Mouse (Mus musculus): ENCODE measurements around the gene Mybpc2. TPM values are rescaled to one million over a fixed set of nuclear protein-coding genes. Genes with fewer than 3 reads are reported as not detected.

Mybpc2 gene
- polyA plus RNA-seq, 1 experiment from 2014 or later, result 0.35 TPM

DNA sequence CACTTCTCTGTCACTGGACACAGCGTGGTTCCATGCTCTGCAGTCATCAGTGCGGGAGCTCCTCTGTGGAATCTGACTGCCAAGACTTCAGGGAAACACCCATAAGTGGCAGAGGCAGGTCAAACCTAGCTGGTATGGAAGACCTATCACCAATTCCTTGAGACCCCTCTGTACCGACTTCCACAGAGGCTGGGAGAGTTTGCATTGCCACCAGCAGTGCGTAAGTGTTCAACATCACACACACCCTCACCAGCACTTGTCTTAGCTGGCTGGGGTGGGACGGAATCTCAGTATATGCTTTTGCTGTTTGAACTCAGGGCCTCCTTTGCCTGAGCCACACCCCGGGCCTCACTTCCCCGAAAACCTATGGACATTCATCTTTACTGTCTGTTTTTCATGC, 36.5 kb downstream of the Mybpc2 start:
- no peak overlapping the region for H3K27ac ChIP-seq (ENCODE audit: low read depth)
- H3K36me3 ChIP-seq (replicated peaks; ENCODE audit: insufficient read depth, low read length), result peaks cover 23% of the 10 kb centered on the region
- no peak for TF ChIP-seq EP300 (IDR thresholded peaks at IDR 0.05; ENCODE audit: low read depth)
- no peak for TF ChIP-seq CTCF (IDR thresholded peaks at IDR 0.05; ENCODE audit: low read depth)
- H3K4me1 ChIP-seq (ENCODE audit: insufficient read depth), result no peaks in the 10 kb centered on the region
- no peaks in the 10 kb centered on the region for H3K27me3 ChIP-seq (ENCODE audit: insufficient read depth, low read length)
- no peaks in the 10 kb centered on the region for H3K9me3 ChIP-seq (ENCODE audit: low read length)
- H3K9ac ChIP-seq (replicated peaks), result no peak overlapping the region
- 86% methylated on average over 7 of the region's 7 CpGs for WGBS (ENCODE audit: insufficient replicate concordance)
- no peak overlapping the region for H3K4me2 ChIP-seq (ENCODE audit: low read depth, low read length)
- ATAC-seq (no peak), DNase-seq (peak; percentile 9)
- no peak overlapping the region for H3K4me3 ChIP-seq (ENCODE audit: low read depth, low read length)

DNA sequence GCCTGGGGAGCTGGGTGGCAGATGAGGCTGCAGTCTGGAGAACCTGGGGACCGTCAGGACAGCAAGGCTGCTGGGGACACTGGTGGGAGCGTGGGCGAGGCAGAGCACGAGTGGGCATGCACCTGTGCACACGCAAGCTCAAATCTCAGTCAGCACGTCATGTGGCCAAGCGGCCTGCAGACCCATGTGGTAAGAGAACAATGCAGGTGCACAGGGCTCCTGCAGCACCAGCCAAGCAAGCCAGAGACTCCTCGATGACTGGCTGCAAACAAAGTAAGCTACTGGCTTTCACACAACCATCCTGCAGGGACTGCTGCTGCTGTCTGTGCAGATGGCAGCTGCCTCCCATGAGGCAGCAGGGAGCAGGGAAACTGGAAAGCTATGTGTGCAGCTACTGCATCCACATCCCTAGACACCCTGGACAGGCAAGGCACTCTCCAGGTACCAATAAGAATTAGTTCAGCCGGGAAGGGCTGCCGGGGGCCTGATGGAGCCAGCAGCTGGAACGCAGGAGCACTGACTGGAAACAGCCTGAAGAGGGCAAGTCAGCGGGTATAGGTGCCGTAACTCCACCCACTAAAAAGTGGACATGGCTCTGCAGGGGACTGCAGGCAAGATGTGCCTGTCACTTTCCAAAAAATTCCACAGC, 37.4 kb downstream of the Mybpc2 start:
- DNase-seq, result peak; percentile 12

DNA sequence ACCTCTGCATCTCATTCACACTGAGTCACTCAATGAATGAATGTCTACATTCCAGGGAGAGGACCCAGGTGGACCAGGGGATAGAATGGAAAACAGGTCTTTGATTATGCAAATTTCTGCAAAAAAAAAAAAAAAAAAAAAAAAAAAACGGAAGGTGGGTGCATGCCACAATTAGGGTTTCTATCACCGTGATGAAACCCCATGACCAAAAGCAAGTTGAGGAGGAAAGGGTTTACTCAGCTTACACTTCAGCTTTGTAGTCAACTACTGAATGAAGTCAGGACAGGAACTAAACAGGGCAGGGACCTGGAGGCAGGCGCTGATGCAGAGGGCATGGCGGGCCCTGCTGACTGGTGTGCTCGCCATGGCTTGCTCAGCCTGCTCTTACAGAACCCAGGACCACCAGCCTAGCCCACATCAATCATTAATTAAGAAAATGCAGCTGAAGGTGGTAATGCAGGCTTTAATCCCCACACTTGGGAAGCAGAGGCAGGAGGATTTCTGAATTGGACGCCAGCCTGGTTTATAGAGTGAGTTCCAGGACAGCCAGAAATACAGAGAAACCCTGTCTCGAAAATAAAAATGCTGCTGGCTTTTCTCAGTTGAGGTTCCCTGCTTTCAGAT, 38.8 kb downstream of the Mybpc2 start:
- peaks cover 5% of the 10 kb centered on the region; the same call in 1 of the 2 replicates for H3K36me3 ChIP-seq (replicated peaks; ENCODE audit: insufficient read depth, low read length)
- DNase-seq (peak; percentile 11), ATAC-seq (no peak)
- H3K4me3 ChIP-seq (ENCODE audit: low read depth, low read length), result no peak overlapping the region
- H3K27me3 ChIP-seq (ENCODE audit: insufficient read depth, low read length), result peaks cover 3% of the 10 kb centered on the region; the same call in 1 of the 2 replicates
- H3K9ac ChIP-seq (replicated peaks), result no peak overlapping the region
- peaks cover 6% of the 10 kb centered on the region for H3K4me1 ChIP-seq (ENCODE audit: insufficient read depth)
- WGBS (ENCODE audit: insufficient replicate concordance), result 71% methylated on average over 7 of the region's 7 CpGs
- H3K9me3 ChIP-seq (ENCODE audit: low read length), result no peaks in the 10 kb centered on the region
- no peak overlapping the region for H3K27ac ChIP-seq (ENCODE audit: low read depth)
- no peak for TF ChIP-seq EP300 (IDR thresholded peaks at IDR 0.05; ENCODE audit: low read depth)
- TF ChIP-seq CTCF (IDR thresholded peaks at IDR 0.05; ENCODE audit: low read depth), result no peak
- H3K4me2 ChIP-seq (ENCODE audit: low read depth, low read length), result no peak overlapping the region

More for the DNA sequence above, 37.4 kb downstream of the Mybpc2 start:
- TF ChIP-seq CTCF (IDR thresholded peaks at IDR 0.05; ENCODE audit: low read depth) (no peak), EP300 (IDR thresholded peaks at IDR 0.05; ENCODE audit: low read depth) (no peak)
- WGBS (ENCODE audit: insufficient replicate concordance), result 72% methylated on average over 13 of the region's 13 CpGs
- ATAC-seq, result no peak
- Histone ChIP-seq H3K4me1 (ENCODE audit: insufficient read depth) (peaks cover 6% of the 10 kb centered on the region), H3K36me3 (replicated peaks; ENCODE audit: insufficient read depth, low read length) (peaks cover 18% of the 10 kb centered on the region), H3K27ac (ENCODE audit: low read depth) (no peak overlapping the region), H3K27me3 (ENCODE audit: insufficient read depth, low read length) (no peaks in the 10 kb centered on the region), H3K9me3 (ENCODE audit: low read length) (no peaks in the 10 kb centered on the region), H3K4me2 (ENCODE audit: low read depth, low read length) (no peak overlapping the region), H3K9ac (replicated peaks) (no peak overlapping the region), H3K4me3 (ENCODE audit: low read depth, low read length) (no peak overlapping the region)

DNA sequence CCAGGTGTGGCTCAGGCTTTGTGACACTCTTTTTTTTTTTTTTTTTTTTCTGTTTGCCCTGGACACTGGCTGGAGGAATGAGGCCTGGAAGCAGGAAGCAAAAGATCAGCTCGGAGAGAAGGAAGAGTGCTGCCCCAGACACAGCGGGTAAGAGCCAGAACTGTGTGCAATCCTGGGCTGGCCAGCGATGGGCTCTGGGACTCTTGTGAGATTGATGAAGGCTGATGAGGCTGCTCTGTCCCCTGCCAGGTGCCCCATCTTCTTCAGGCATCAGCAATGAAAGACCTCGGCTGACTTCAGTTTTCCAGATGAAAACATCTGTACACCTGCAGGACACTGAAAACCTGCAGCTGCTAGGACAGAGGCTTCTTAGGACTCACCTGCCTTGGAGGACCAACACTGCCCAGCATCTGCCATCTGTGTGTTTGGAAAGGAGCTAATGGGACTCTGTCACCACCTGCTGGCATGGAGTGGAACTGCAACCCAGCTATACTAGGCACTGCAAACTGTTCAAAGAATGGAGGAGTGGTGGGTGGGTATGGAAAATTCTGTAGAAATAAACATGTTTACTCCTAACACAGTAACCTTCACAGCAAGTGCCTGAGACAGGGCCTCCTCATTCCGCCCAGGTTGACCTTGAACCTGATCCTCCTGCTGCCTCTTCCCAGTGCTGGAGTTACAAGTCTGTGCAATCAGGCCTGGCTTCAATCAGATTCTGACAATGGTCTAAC, 39.5 kb downstream of the Mybpc2 start:
- WGBS (ENCODE audit: insufficient replicate concordance), result 37% methylated on average over 5 of the region's 5 CpGs
- peaks cover 7% of the 10 kb centered on the region; the same call in 1 of the 2 replicates for H3K27me3 ChIP-seq (ENCODE audit: insufficient read depth, low read length)
- H3K36me3 ChIP-seq (replicated peaks; ENCODE audit: insufficient read depth, low read length), result 0 out of 2 replicates have a peak, but pooled peaks cover 2% of the 10 kb centered on the region
- no peaks in the 10 kb centered on the region for H3K9me3 ChIP-seq (ENCODE audit: low read length)
- TF ChIP-seq CTCF (IDR thresholded peaks at IDR 0.05; ENCODE audit: low read depth), result peak; percentile 99
- TF ChIP-seq EP300 (IDR thresholded peaks at IDR 0.05; ENCODE audit: low read depth), result no peak
- peak; percentile 46 for ATAC-seq
- DNase-seq, result peak; percentile 86
- H3K4me3 ChIP-seq (ENCODE audit: low read depth, low read length), result no peak overlapping the region
- H3K27ac ChIP-seq (ENCODE audit: low read depth), result no peak overlapping the region
- H3K9ac ChIP-seq (replicated peaks), result no peak overlapping the region
- H3K4me1 ChIP-seq (ENCODE audit: insufficient read depth), result peaks cover 6% of the 10 kb centered on the region
- no peak overlapping the region for H3K4me2 ChIP-seq (ENCODE audit: low read depth, low read length)

DNA sequence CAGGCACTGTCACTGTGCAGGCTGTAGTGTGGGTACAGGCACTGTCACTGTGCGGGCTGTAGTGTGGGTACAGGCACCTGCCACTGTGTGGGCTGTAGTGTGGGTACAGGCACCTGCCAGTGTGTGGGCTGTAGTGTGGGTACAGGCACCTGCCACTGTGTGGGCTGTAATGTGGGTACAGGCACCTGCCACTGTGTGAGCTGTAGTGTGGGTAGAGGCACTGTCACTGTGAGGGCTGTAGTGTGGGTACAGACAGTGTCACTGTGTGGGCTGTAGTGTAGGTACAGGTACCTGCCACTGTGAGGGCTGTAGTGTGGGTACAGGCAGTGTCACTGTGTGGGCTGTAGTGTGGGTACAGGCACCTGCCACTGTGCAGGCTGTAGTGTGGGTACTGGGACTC, 40.3 kb downstream of the Mybpc2 start:
- Histone ChIP-seq H3K4me2 (ENCODE audit: low read depth, low read length) (no peak overlapping the region), H3K9me3 (ENCODE audit: low read length) (no peaks in the 10 kb centered on the region), H3K4me3 (ENCODE audit: low read depth, low read length) (no peak overlapping the region), H3K4me1 (ENCODE audit: insufficient read depth) (peaks cover 6% of the 10 kb centered on the region), H3K9ac (replicated peaks) (no peak overlapping the region), H3K27me3 (ENCODE audit: insufficient read depth, low read length) (peaks cover 7% of the 10 kb centered on the region; the same call in 1 of the 2 replicates), H3K27ac (ENCODE audit: low read depth) (no peak overlapping the region), H3K36me3 (replicated peaks; ENCODE audit: insufficient read depth, low read length) (0 out of 2 replicates have a peak, but pooled peaks cover 2% of the 10 kb centered on the region)
- 92% methylated on average over 1 of the region's 1 CpGs for WGBS (ENCODE audit: insufficient replicate concordance)
- ATAC-seq (no peak), DNase-seq (no peak)
- TF ChIP-seq EP300 (IDR thresholded peaks at IDR 0.05; ENCODE audit: low read depth) (no peak), CTCF (IDR thresholded peaks at IDR 0.05; ENCODE audit: low read depth) (no peak)

Data from liver, postnatal 0 days (tissue).